Mouse (Mus musculus) embryonic facial prominence, embryonic 14.5 days (tissue): ENCODE measurements around the gene Spag6l. TPM values are rescaled to one million over a fixed set of nuclear protein-coding genes. Genes with fewer than 3 reads are reported as not detected.
A peak's percentile ranks its signal among the peaks of the same experiment; 100 is the strongest.

ENCODE experiments used
- ATAC-seq: fragments of 200-750 bp; cut with Nextera tagmentation; 2 replicates; pipeline ENCODE4 v1.8.0; 2017; ENCODE audit warnings: low read depth, moderate number of reproducible peaks, moderate TSS enrichment
- DNase-seq: peaks from one replicate; pipeline ENCODE4 v3.0.0-alpha.2; 2015; ENCODE audit warnings: low spot score
- H3K27ac ChIP-seq: fragments of 300-500 bp; sonication (generic); replicated peaks from 2 replicates; pipeline ENCODE4 v1.5.1; 2014; ENCODE audit warnings: low read depth, mild to moderate bottlenecking, low read length, moderate library complexity
- H3K27me3 ChIP-seq: fragments of 300-500 bp; sonication (generic); replicated peaks from 2 replicates; pipeline ENCODE4 v1.6.1; 2014; ENCODE audit warnings: low read length; ENCODE audit not compliant: control insufficient read depth, insufficient read depth
- H3K36me3 ChIP-seq: fragments of 300-500 bp; sonication (generic); 2 replicates; pipeline ENCODE4 v1.6.1; 2014; ENCODE audit warnings: low read length, mixed read lengths; ENCODE audit not compliant: control insufficient read depth, insufficient read depth
- H3K4me1 ChIP-seq: fragments of 300-500 bp; sonication (generic); 2 replicates; pipeline ENCODE4 v1.6.1; 2014; ENCODE audit warnings: antibody characterized with exemption, low read length; ENCODE audit not compliant: control insufficient read depth, insufficient read depth
- H3K4me2 ChIP-seq: fragments of 300-500 bp; sonication (generic); 2 replicates; pipeline ENCODE4 v1.6.1; 2014; ENCODE audit warnings: low read depth, mild to moderate bottlenecking, low read length, moderate library complexity, mixed read lengths
- H3K4me3 ChIP-seq: fragments of 300-500 bp; sonication (generic); 2 replicates; pipeline ENCODE4 v1.5.1; 2014; ENCODE audit warnings: low read depth, mild to moderate bottlenecking, low read length
- H3K9ac ChIP-seq: fragments of 300-500 bp; sonication (generic); 2 replicates; pipeline ENCODE4 v1.6.1; 2014; ENCODE audit warnings: low read depth, mild to moderate bottlenecking, low read length, moderate library complexity, mixed read lengths
- H3K9me3 ChIP-seq: fragments of 300-500 bp; sonication (generic); 2 replicates; pipeline ENCODE4 v1.6.1; 2016; ENCODE audit warnings: low read length; ENCODE audit not compliant: control insufficient read depth
- WGBS: fragments of 180-500 bp; shearing (Covaris S2); extraction: QIAGEN DNeasy Blood & Tissue Kit; methylation state at CpG from one replicate; pipeline ENCODE4 v1.1.7; 2014; 5-methylcytosine and 5-hydroxymethylcytosine counted together
- polyA plus RNA-seq: library from polyadenylated mRNA; unstranded; fragments of >200 nt; fragmentation: Nextera tagmentation; extraction: Ambion mirVana; gene quantifications from 2 replicates; pipeline ENCODE4 v1.2.1, GENCODE M21; 2014

Spag6l gene
- polyA plus RNA-seq, result 2.1 and 6.5 TPM in 2 replicates

GRCm38 (mm10) chr16:16828757-16829615 is at the start of gene Spag6l:
Spag6l (minus strand) TSS chr16:16829456.
- Histone ChIP-seq H3K4me3 (peak within 1 kb of the TSS; percentile 37), H3K9ac (peak within 1 kb of the TSS; percentile 41; the same call in 1 of the 2 replicates), H3K9me3 (no peaks in the 10 kb centered on the region), H3K4me1 (peaks cover 4% of the 10 kb centered on the region; the same call in 1 of the 2 replicates), H3K4me2 (peak within 1 kb of the TSS; percentile 73), H3K36me3 (no peaks in the 10 kb centered on the region), H3K27ac (no peak within 1 kb of the TSS), H3K27me3 (no peaks in the 10 kb centered on the region)
- DNase-seq (peak; percentile 68), ATAC-seq (peak; percentile 90)
- 6% methylated on average over 33 of the region's 33 CpGs for WGBS

DNA sequence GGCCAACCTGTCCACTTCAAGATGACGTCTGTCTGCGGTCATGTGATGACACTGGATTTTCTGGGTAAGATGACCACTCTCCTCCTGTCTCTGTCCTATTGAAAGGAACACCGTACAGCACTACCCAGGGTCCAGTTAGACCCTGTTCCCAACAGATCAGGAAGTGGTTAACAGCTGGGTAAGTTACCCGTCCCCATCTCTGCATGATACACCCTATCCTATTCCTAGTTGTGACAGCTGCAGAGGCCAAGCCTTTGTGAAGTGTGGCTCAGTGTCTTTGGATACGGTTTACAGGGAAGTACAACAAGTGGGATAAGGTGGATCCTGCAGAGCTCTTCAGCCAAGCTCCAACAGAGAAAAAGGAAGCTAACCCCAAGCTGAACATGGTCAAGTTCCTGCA is 49.8 kb upstream of the Spag6l start:
- DNase-seq, result peak; percentile 8
- peaks cover 91% of the 10 kb centered on the region for H3K36me3 ChIP-seq
- H3K4me1 ChIP-seq, result no peaks in the 10 kb centered on the region
- peaks cover 3% of the 10 kb centered on the region; the same call in 1 of the 2 replicates for H3K9me3 ChIP-seq
- no peak overlapping the region for H3K4me2 ChIP-seq
- no peaks in the 10 kb centered on the region for H3K27me3 ChIP-seq
- no peak overlapping the region for H3K9ac ChIP-seq
- WGBS, result 88% methylated on average over 5 of the region's 5 CpGs
- no peak overlapping the region for H3K27ac ChIP-seq
- H3K4me3 ChIP-seq, result no peak overlapping the region
- ATAC-seq, result peak; percentile 56; the same call in 1 of the 2 replicates

DNA sequence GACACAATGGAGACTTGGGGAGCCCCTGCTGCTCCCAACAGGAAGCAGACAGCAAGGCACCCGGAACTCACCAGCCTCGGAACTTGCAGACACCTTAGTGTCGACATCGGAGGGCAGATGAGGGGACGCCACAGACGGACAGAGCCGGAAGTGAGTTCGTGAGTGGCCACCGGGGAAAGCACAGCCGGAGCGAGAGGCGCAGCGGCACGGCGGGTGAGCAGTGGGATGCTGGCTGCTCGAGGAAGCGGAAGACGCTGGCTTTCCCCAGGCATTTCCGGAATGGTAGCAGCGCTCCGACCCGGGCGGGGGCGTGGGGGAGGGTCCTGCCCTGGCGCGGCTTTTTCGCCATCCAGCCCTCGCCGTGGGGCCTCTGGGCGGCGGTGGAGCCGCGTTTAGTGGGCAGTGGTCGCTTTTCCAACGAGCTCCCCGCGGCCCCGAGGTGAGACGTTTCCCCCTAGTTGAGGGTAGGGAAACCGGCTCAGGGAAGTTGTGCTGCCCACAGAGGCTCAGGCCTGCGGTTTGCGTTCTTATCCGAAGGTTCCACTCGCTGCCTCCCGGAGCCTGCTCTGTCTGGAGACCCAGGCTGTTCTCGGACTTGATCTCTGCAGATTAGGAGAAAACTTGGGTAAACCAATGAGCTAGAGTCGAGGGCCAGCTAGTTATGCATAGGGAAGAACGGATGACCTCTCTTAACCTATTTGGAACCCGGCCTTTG is 41.5 kb upstream of the Spag6l start, which contains the start of the genes Top3b and Vpreb1:
TSS of gene Top3b (plus strand) at position 120 of the 715 bp plus-strand sequence.
TSS of gene Vpreb1 (minus strand) at position 227 of the 715 bp plus-strand sequence.
- peak; percentile 97 for DNase-seq
- Histone ChIP-seq H3K27ac (peak within 1 kb of the TSS; percentile 95), H3K4me3 (peak within 1 kb of the TSS; percentile 69), H3K4me1 (peaks cover 5% of the 10 kb centered on the region), H3K9ac (peak within 1 kb of the TSS; percentile 86), H3K4me2 (peak within 1 kb of the TSS; percentile 61), H3K36me3 (peaks cover 13% of the 10 kb centered on the region), H3K27me3 (no peaks in the 10 kb centered on the region), H3K9me3 (no peaks in the 10 kb centered on the region)
- WGBS, result under 1% methylated on average over 37 of the region's 49 CpGs
- ATAC-seq, result peak; percentile 98

GRCm38 (mm10) chr16:16870241-16870616 is 41.0 kb upstream of the Spag6l start:
- DNase-seq (no peak), ATAC-seq (peak; percentile 4; the same call in 1 of the 2 replicates)
- Histone ChIP-seq H3K9me3 (no peaks in the 10 kb centered on the region), H3K27me3 (no peaks in the 10 kb centered on the region), H3K36me3 (peaks cover 10% of the 10 kb centered on the region; the same call in 1 of the 2 replicates), H3K4me2 (peak overlapping the region; percentile 61), H3K9ac (peak overlapping the region; percentile 86), H3K4me1 (peaks cover 5% of the 10 kb centered on the region), H3K27ac (peak overlapping the region; percentile 95), H3K4me3 (peak overlapping the region; percentile 69)
- 32% methylated on average over 7 of the region's 7 CpGs for WGBS

DNA sequence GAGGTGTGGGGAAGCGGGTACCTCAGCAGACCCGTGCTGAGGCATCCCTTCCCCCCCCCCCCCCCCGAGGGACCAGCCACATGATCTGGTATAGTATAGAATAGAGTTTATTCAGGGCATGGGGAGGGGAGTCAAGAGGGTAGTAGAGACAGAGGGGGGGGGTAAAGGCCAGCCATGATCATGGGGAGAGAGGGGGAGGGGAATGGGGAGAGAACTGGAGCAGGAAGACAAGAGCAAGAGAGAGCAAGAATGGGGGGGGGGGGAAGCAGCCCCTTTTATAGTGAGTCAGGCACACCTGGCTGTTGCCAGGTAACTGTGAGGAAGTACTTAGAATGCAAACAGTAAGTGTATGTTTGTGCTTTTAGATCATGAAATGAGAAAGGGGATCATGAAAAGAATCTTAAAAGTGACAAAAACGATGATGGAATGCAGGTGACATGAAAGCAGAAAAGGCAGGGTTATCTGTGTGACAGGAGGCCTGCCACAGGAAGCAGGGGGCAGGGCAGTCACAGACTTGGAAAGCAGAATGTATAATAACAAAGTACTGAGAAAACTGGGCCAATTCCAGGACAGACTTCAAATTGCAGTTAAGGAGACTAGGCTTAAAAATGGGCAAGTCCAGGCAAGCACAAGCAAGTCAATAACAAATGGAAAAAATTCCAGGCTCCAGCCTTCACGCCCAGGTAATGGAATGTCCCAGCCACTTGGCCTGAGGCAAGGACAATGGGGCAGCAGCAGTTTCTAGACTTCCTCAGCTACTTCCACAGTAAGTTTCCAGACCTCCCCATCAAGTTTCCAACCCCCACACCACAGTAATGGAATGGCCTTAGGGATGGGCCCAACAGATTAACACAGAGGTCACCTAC is 36.7 kb upstream of the Spag6l start:
- Histone ChIP-seq H3K27ac (no peak overlapping the region), H3K4me1 (no peaks in the 10 kb centered on the region; the same call in 1 of the 2 replicates), H3K9me3 (no peaks in the 10 kb centered on the region), H3K4me3 (no peak overlapping the region), H3K4me2 (no peak overlapping the region), H3K27me3 (no peaks in the 10 kb centered on the region), H3K9ac (no peak overlapping the region), H3K36me3 (no peaks in the 10 kb centered on the region)
- whole genome bisulfite sequencing, result 37% methylated on average over 4 of the region's 5 CpGs
- DNase-seq, result peak; percentile 72
- no peak for ATAC-seq

GRCm38 (mm10) chr16:16865217-16865616 is 36.0 kb upstream of the Spag6l start:
- no peaks in the 10 kb centered on the region for H3K9me3 ChIP-seq
- H3K4me2 ChIP-seq, result no peak overlapping the region
- H3K4me1 ChIP-seq, result no peaks in the 10 kb centered on the region; the same call in 1 of the 2 replicates
- no peaks in the 10 kb centered on the region for H3K36me3 ChIP-seq
- no peak overlapping the region for H3K9ac ChIP-seq
- ATAC-seq, result no peak
- H3K4me3 ChIP-seq, result no peak overlapping the region
- no peaks in the 10 kb centered on the region for H3K27me3 ChIP-seq
- no peak overlapping the region for H3K27ac ChIP-seq
- DNase-seq, result no peak

DNA sequence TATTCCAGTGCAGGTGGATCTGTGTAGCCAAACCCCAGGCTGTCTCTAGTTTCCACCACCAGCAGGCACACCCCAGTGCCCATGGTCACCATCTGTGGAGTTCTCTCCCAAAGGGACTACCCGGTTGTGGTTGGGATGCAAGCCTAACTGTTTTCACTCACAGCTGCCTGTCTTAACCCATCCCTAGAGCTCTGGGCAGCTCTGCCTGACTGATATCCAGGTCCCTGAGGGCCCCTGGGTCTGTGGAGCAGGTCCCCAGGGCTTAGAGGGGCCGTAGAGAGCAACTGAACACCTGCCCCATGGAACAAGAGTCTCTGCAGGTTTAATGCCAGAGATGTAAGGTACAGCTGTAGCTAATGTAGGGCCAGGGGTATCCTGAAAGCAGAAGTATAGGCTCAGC is 34.7 kb upstream of the Spag6l start, which contains the start of gene Igll1:
TSS of gene Igll1 (minus strand) at position 8 of the 400 bp plus-strand sequence.
- 67% methylated on average over 2 of the region's 2 CpGs for WGBS
- ATAC-seq, result peak; percentile 42; the same call in 1 of the 2 replicates

DNA sequence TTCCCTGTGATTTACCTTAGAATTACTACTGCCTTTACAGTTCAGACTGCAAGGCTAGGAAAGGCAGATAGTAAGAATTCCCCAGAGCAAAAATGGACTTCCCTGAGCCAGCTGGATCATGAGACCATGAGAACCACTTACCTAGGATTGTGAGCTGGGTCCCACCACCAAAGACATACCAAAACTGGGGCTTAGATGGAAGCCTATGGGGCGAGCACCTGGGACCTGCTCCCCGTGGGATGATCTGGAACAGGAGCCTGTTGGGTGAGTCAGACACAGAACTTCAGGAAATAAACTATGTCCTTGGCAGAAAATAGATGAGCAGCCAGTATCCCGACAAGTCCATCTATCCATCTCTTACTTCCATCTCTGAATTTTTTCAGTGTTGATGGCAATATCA is 33.0 kb upstream of the Spag6l start:
- Histone ChIP-seq H3K27ac (no peak overlapping the region), H3K9ac (no peak overlapping the region), H3K9me3 (no peaks in the 10 kb centered on the region), H3K4me1 (no peaks in the 10 kb centered on the region), H3K4me3 (no peak overlapping the region), H3K27me3 (no peaks in the 10 kb centered on the region), H3K4me2 (no peak overlapping the region), H3K36me3 (no peaks in the 10 kb centered on the region)
- ATAC-seq, result no peak
- 62% methylated on average over 3 of the region's 3 CpGs for WGBS
- DNase-seq, result no peak

More for the DNA sequence above, 34.7 kb upstream of the Spag6l start, which contains the start of gene Igll1:
- H3K9ac ChIP-seq, result no peak within 1 kb of the TSS
- no peak for DNase-seq
- no peaks in the 10 kb centered on the region for H3K4me1 ChIP-seq
- H3K4me2 ChIP-seq, result no peak within 1 kb of the TSS
- no peak within 1 kb of the TSS for H3K4me3 ChIP-seq
- no peaks in the 10 kb centered on the region for H3K27me3 ChIP-seq
- no peaks in the 10 kb centered on the region for H3K36me3 ChIP-seq
- no peaks in the 10 kb centered on the region for H3K9me3 ChIP-seq
- H3K27ac ChIP-seq, result no peak within 1 kb of the TSS
